Mouse (Mus musculus): ENCODE measurements around the gene Nbeal2.

DNA sequence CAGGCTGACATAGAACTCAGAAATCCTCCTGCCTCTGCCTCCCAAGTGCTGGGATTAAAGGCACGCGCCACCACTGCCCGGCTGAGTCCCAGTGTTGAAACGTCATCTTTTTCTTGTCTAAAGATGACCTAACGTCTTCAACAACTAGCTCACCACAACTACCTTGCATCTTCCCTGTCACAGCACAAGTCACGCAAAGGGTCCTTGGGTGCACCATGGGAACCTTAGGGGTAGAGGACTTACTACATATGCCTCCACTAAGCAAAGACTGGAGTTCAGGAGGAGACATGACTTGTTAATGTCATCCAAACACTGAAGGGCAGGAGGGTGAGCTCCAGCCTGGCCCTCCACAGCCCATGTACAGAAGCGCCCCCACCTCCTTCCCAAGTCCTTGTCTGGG, 33.3 kb downstream of the Nbeal2 start:
- TF ChIP-seq CTCF (IDR thresholded peaks at IDR 0.05; ENCODE audit: low read depth) (no peak), EP300 (optimal IDR thresholded peaks at IDR 0.05) (no peak)
